Mouse (Mus musculus) liver, adult 2 months (tissue): ENCODE data around the gene Ift52. TPM values are rescaled to one million over a fixed set of nuclear protein-coding genes. Genes with fewer than 3 reads are reported as not detected.

ENCODE experiments used
- DNase-seq: peaks from one replicate; pipeline ENCODE4 v3.0.0-alpha.2; 2011; ENCODE audit warnings: low read depth, low spot score; ENCODE audit errors: extremely low read depth
- H3K27ac ChIP-seq: fragments of 200-500 bp; replicated peaks from 2 replicates; pipeline ENCODE4 v1.5.1; 2012; ENCODE audit warnings: low read depth, mild to moderate bottlenecking, control low read depth, inconsistent platforms, low read length; ENCODE audit not compliant: insufficient read depth
- H3K27me3 ChIP-seq: fragments of 200-500 bp; 2 replicates; pipeline ENCODE4 v1.6.1; 2012; ENCODE audit warnings: mild to moderate bottlenecking, moderate library complexity, low read length, inconsistent platforms; ENCODE audit not compliant: control insufficient read depth, insufficient read depth
- H3K36me3 ChIP-seq: fragments of 200-500 bp; 2 replicates; pipeline ENCODE4 v1.6.1; 2012; ENCODE audit warnings: low read length, inconsistent platforms; ENCODE audit not compliant: control insufficient read depth, insufficient read depth
- H3K4me1 ChIP-seq: fragments of 200-500 bp; 2 replicates; pipeline ENCODE4 v1.6.1; 2011; ENCODE audit warnings: low read length; ENCODE audit not compliant: control insufficient read depth, insufficient read depth
- H3K4me3 ChIP-seq: fragments of 200-500 bp; 2 replicates; pipeline ENCODE4 v1.5.1; 2011; ENCODE audit warnings: low read depth, mild to moderate bottlenecking, control low read depth, low read length, moderate library complexity; ENCODE audit not compliant: insufficient read depth
- H3K79me2 ChIP-seq: fragments of 200-500 bp; 2 replicates; pipeline ENCODE4 v1.6.1; 2012; ENCODE audit warnings: inconsistent platforms, mild to moderate bottlenecking, low read length, moderate library complexity; ENCODE audit not compliant: control insufficient read depth, insufficient read depth
- H3K9ac ChIP-seq: fragments of 200-500 bp; 2 replicates; pipeline ENCODE4 v1.6.1; 2012; ENCODE audit warnings: low read depth, mild to moderate bottlenecking, control low read depth, inconsistent platforms, low read length
- CTCF ChIP-seq: fragments of 200-500 bp; IDR thresholded peaks from 2 replicates; pipeline ENCODE4 v1.5.1; 2011; ENCODE audit warnings: low read depth, low read length, control low read depth
- POLR2A ChIP-seq: fragments of 200-500 bp; IDR thresholded peaks from 2 replicates; pipeline ENCODE4 v1.6.1; 2011; ENCODE audit warnings: low read length, control low read depth; ENCODE audit not compliant: insufficient read depth; ENCODE audit errors: extremely low read depth
- WGBS: fragments of 180-500 bp; shearing (Covaris S2); methylation state at CpG from one replicate; pipeline ENCODE4 v1.1.7; 2018; 5-methylcytosine and 5-hydroxymethylcytosine counted together
- polyA plus RNA-seq: library from polyadenylated mRNA; depleted of rRNA; stranded (reverse); fragments of >200 nt; gene quantifications from 2 replicates; pipeline ENCODE4 v1.2.3, GENCODE M21; 2012
- total RNA-seq: library from RNA; depleted of rRNA; stranded (reverse); fragments of >200 nt; gene quantifications from 2 replicates; pipeline ENCODE4 v1.2.3, GENCODE M21; 2014

The Ift52 gene
- total and polyA plus RNA-seq, 2 experiments = 18.0 to 18.3 TPM

DNA sequence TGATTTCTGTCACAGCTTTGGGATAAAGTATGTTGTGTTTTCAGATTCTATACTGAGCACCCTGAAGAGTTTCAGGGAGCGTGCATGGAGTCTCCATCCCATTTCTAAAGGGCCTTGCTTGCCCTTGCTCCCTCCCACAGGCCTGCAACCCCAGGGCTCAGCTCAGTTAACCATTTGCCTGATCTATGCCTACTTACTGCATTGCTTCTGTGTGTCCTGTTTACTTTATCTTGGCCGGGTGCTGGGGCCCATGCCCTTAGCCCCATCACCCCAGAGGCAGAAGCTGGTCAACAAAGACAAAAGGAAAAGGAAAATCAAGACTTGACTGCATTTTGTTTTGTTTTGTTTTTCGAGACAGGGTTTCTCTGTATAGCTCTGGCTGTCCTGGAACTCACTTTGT lies 54.4 kb downstream of the Ift52 start:
- no peaks in the 10 kb centered on the region for H3K27me3 ChIP-seq
- H3K79me2 ChIP-seq = no peaks in the 10 kb centered on the region
- no peak overlapping the region for H3K9ac ChIP-seq
- WGBS = 36% methylated on average over 3 of the region's 3 CpGs
- TF ChIP-seq POLR2A = no peak
- TF ChIP-seq CTCF = no peak
- no peaks in the 10 kb centered on the region for H3K4me1 ChIP-seq
- H3K27ac ChIP-seq = no peak overlapping the region
- H3K4me3 ChIP-seq = no peak overlapping the region
- no peak for DNase-seq
- no peaks in the 10 kb centered on the region for H3K36me3 ChIP-seq

DNA sequence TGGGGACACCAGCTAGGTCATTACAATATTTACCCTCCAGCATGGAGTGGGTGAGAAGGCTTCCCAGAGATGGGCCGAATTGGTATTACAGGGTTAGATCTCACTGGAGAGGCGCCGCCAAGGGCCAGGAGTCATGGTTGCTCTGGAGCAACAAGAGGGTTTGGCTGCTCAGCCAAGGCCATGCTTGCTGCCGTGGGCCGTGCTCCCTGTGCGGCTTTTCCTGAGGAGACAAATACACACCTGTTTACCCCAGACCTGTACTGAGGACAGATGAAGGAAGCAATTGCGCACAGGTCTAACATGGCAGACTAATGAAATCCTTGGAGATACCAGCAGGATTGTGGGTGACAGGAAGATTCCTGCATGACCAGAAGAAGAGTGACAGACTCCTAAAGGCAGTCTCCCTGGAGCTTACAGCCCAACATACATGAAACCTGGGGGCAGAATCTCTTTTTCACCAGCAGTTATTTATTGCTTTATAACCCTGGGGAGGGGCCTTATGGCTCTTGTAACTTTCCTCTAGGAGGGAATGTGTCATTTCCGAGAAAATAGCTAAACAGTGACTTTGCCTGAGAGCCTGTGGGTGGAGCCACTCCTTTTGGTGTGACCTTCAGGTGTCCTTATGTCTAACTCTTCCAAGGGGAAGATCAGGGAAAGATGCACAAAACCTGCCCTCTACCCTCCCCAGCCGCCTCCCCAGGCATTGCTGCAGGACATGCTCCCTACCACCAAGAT lies 56.0 kb downstream of the Ift52 start:
- Histone ChIP-seq H3K4me1 (no peaks in the 10 kb centered on the region), H3K27ac (no peak overlapping the region), H3K36me3 (no peaks in the 10 kb centered on the region), H3K79me2 (no peaks in the 10 kb centered on the region), H3K4me3 (no peak overlapping the region), H3K27me3 (no peaks in the 10 kb centered on the region), H3K9ac (no peak overlapping the region)
- 97% methylated on average over 9 of the region's 9 CpGs for WGBS
- DNase-seq = no peak
- TF ChIP-seq CTCF = no peak
- TF ChIP-seq POLR2A = no peak

GRCm38 (mm10) chr2:163074006-163074405 lies 56.9 kb downstream of the Ift52 start:
- Histone ChIP-seq H3K9ac (no peak overlapping the region), H3K27me3 (no peaks in the 10 kb centered on the region), H3K79me2 (no peaks in the 10 kb centered on the region), H3K4me3 (no peak overlapping the region), H3K27ac (no peak overlapping the region), H3K36me3 (no peaks in the 10 kb centered on the region), H3K4me1 (no peaks in the 10 kb centered on the region)
- 89% methylated on average over 7 of the region's 7 CpGs for WGBS
- TF ChIP-seq POLR2A = no peak
- TF ChIP-seq CTCF = no peak
- no peak for DNase-seq

DNA sequence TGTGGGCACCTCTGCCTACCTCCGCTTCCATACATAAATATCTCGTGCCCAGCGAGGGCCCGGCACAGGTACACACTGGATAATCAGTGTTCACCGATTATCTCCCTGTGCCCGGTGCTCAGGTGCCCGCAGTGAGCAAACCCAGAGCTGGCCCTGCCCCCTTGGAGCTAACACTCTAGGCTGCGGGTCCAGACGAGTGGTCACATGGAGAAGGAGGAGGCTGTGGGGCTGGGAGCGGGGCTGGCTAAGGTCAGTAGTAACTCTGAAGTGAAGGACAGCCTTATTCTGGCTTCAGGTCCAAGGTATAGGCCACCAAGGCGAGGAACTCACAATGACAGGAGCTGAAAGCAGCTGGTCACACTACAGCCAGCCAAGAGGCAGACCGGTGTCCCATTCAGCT lies 57.7 kb downstream of the Ift52 start:
- 93% methylated on average over 12 of the region's 12 CpGs for WGBS
- Histone ChIP-seq H3K4me1 (no peaks in the 10 kb centered on the region), H3K9ac (no peak overlapping the region), H3K27ac (no peak overlapping the region), H3K36me3 (no peaks in the 10 kb centered on the region), H3K27me3 (no peaks in the 10 kb centered on the region), H3K79me2 (no peaks in the 10 kb centered on the region), H3K4me3 (no peak overlapping the region)
- TF ChIP-seq POLR2A = no peak
- no peak for TF ChIP-seq CTCF
- no peak for DNase-seq

DNA sequence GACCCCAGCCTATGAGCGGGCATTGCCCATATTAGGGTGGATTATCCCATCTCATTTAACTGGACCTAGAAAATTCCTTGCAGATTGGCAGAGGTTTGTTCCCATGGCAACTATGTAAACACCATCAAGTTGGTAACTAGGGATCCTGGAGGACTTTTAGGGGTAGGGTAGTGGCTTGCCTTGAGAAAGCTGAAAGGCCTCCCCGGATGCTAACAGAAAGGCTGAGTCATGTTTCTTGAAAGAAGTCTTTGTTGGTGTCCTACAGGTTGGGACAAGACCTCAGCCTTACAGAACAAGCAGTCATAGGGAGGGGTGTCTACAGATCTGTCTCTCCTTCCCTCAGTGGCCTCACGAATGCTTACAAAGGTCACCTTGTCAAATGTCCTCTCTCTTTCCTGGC lies 58.1 kb downstream of the Ift52 start:
- no peak for DNase-seq
- Histone ChIP-seq H3K27ac (no peak overlapping the region), H3K36me3 (no peaks in the 10 kb centered on the region), H3K4me1 (no peaks in the 10 kb centered on the region), H3K79me2 (no peaks in the 10 kb centered on the region), H3K27me3 (no peaks in the 10 kb centered on the region), H3K4me3 (no peak overlapping the region), H3K9ac (no peak overlapping the region)
- 92% methylated on average over 3 of the region's 3 CpGs for WGBS
- TF ChIP-seq CTCF = no peak
- no peak for TF ChIP-seq POLR2A

- Histone ChIP-seq H3K27me3 (no peaks in the 10 kb centered on the region), H3K9ac (no peak overlapping the region), H3K27ac (no peak overlapping the region), H3K79me2 (no peaks in the 10 kb centered on the region), H3K36me3 (no peaks in the 10 kb centered on the region), H3K4me3 (no peak overlapping the region), H3K4me1 (no peaks in the 10 kb centered on the region)
- no peak for DNase-seq
- 96% methylated on average over 4 of the region's 4 CpGs for WGBS
- TF ChIP-seq CTCF (no peak), POLR2A (no peak)
Observed at GRCm38 (mm10) chr2:163079041-163079440, 61.9 kb downstream of the Ift52 start.
